Mouse (Mus musculus): ENCODE measurements around the gene Ddi2.

DNA sequence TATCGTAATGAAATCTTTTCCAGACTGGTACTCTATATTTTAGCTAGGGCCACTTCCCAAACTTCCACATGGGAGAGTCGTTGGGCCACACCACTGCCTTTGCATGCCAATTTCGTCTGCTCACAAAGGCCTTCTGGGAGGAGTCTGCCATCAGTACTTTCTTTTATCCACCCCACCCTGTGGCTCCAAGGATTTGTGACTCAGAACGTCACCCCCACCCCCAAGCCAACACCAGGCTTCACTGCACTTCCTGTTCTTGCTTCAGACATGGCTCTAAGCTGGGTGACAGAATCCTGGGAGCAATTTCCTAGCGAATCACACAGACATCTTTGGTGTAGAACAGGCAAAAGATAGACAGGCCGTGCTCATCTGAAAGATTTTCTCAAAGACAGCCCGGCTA lies 41.5 kb downstream of the Ddi2 start:
- TF ChIP-seq CTCF (IDR thresholded peaks at IDR 0.05) (no peak), EP300 (IDR thresholded peaks at IDR 0.05; ENCODE audit: insufficient read depth, low read depth, low read length) (no peak)
